Mouse (Mus musculus) bone marrow macrophage, adult 2 months (primary cell): ENCODE measurements at regions not wholly inside any gene's neighbourhood (a gene's known extent, or its start where the extent isn't known, plus 50 kb on each side); places are given as distances from the start of the nearest gene placed in this dataset.

Source experiments
- CTCF ChIP-seq: IDR thresholded peaks from 2 replicates; pipeline ENCODE4 v1.5.1; 2012; ENCODE audit warnings: low read depth, mild to moderate bottlenecking, low read length, moderate library complexity
- POLR2A ChIP-seq: IDR thresholded peaks from 2 replicates; pipeline ENCODE4 v1.6.1; 2012; ENCODE audit warnings: mild to moderate bottlenecking, low read depth, low read length, borderline replicate concordance

- TF ChIP-seq CTCF (no peak), POLR2A (no peak)
Measured at GRCm38 (mm10) chr3:143614895-143615294, 590.1 kb downstream of the Lmo4 start.
